Mouse (Mus musculus) Patski (cell line): ENCODE measurements around the gene Mmp25. TPM values are rescaled to one million over a fixed set of nuclear protein-coding genes. Genes with fewer than 3 reads are reported as not detected.

ENCODE experiments used
- ATAC-seq: fragments of 100-300 bp; one replicate; pipeline ENCODE4 v1.8.0; 2021
- CTCF ChIA-PET: fragments of 350-600 bp; sonication (Branson Sonifier 250); formaldehyde crosslinking; loops from one replicate; lab custom pipeline; 2022; ENCODE audit warnings: inconsistent platforms; lab: Charles Lee
- POLR2A ChIA-PET: fragments of 350-600 bp; sonication (Branson Sonifier 250); formaldehyde crosslinking; loops from one replicate; lab custom pipeline; 2022; ENCODE audit warnings: antibody characterized with exemption, inconsistent platforms; lab: Charles Lee
- DNase-seq: peaks from one replicate; pipeline ENCODE4 v3.0.0-alpha.2; 2011; ENCODE audit warnings: low read depth, low spot score
- H3K27me3 ChIP-seq: fragments of 371-371 bp; one replicate; pipeline ENCODE4 v1.5.1; 2021
- CTCF ChIP-seq: fragments of 100-300 bp; IDR thresholded peaks from one replicate; pipeline ENCODE4 v1.5.1; 2021
- in situ Hi-C: fragments of 300-500 bp; cut with MboI; formaldehyde crosslinking; loops from 3 replicates; pipeline ENCODE4 v1.11.1; 2018; ENCODE audit warnings: low pct_unique_long_range_greater_than_20kb, mixed read lengths
- polyA plus RNA-seq: library from polyadenylated mRNA; unstranded; gene quantifications from one replicate; pipeline ENCODE4 v1.2.3, GENCODE M21; 2021

Gene Mmp25
- polyA plus RNA-seq, 1 experiment from 2014 or later = not detected

DNA sequence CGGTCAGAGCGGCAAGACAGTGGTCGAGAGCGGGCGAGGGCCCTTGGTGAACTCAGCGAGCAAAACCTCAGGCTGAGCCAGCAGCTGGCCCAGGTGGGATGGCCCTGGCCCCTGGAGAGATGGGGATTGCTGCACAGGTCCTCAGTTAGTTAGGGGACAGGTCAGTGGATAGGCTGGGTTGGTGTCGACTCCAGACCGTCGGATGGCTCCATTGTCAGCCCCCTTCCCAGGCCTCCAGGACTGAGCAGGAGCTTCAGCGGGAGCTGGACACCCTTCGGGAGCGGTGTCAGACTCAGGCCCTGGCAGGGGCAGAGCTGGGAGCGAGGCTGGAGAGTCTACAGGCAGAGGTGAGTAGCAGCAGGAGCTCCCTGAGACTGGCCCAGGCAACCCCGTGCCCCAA lies 20.4 kb upstream of the Mmp25 start:
- ATAC-seq (no peak), DNase-seq (no peak)
- POLR2A ChIA-PET = interaction anchor here (1.4 kb wide), 1 partner anchor 9 kb away, joined by 4 read pairs; the partner anchor contains the start of gene Thoc6
- H3K27me3 ChIP-seq = no peaks in the 10 kb centered on the region
- CTCF ChIA-PET = interaction anchor here (1.5 to 3.7 kb wide), 2 partner anchors 35 to 41 kb away, joined by 4 to 16 read pairs; no protein-coding TSS in a partner anchor
- no peak for TF ChIP-seq CTCF
- in situ Hi-C loops = no loop called here

DNA sequence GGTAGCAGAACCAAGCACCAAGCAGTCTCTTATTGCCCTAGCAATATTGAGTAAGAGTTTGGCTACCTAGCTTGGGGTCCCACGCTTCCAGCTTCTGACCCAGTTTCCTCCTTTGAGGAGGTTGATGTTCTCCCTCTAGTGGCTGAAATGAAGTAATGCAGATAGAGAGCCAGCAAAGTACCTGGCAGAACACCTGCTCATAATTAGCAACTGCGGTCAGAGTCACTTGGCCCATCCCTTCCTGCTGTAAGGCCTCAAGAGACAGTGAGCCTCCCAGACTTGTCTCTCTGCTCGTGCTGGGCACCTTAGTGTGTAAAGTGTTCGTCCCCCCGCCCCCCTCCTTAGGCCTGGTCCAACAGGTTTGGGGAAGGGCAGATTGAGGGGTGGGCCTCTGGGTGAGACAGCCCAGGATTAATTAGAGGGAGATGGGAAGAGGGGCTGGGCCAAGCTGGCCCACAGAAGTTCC lies 19.5 kb upstream of the Mmp25 start:
- no peak for TF ChIP-seq CTCF
- no peaks in the 10 kb centered on the region for H3K27me3 ChIP-seq
- no peak for ATAC-seq
- in situ Hi-C loops = loop anchor here (5.0 kb wide), 1 partner anchor 38 kb away; no protein-coding TSS in a partner anchor
- POLR2A ChIA-PET = interaction anchor here (0.8 to 1.4 kb wide), 2 partner anchors 10 to 13 kb away, joined by 3 to 4 read pairs; partner anchors contain the start of gene Thoc6
- CTCF ChIA-PET = interaction anchor here (0.7 to 3.7 kb wide), 10 partner anchors 8 to 103 kb away, joined by 3 to 16 read pairs (median 3); no protein-coding TSS in a partner anchor
- no peak for DNase-seq

DNA sequence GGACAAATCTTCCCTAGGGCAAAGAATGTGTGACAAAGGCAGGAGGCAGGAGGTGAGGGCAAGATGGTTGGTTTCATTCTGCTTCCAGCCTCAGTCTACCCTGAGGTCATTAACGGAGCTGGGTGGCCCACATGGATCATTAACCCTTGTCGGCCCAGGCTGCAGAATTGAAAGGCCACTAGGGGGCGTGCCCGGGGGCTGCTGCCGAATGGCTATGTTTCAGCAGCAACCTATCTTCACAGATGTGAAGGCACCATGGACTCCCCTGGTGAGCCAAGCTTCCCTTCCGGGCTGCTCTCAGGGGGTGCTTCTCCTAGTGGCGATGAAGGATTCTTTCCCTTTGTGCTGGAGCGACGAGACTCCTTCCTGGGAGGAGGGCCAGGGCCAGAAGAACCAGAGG lies 16.4 kb upstream of the Mmp25 start:
- DNase-seq = no peak
- H3K27me3 ChIP-seq = no peaks in the 10 kb centered on the region
- POLR2A ChIA-PET = no interaction called here
- no peak for TF ChIP-seq CTCF
- CTCF ChIA-PET = interaction anchor here (1.2 to 3.4 kb wide), 5 partner anchors 10 to 45 kb away, joined by 3 to 12 read pairs (median 8); no protein-coding TSS in a partner anchor
- ATAC-seq = no peak
- in situ Hi-C loops = loop anchor here (5.0 kb wide), 1 partner anchor 41 kb away; no protein-coding TSS in a partner anchor

DNA sequence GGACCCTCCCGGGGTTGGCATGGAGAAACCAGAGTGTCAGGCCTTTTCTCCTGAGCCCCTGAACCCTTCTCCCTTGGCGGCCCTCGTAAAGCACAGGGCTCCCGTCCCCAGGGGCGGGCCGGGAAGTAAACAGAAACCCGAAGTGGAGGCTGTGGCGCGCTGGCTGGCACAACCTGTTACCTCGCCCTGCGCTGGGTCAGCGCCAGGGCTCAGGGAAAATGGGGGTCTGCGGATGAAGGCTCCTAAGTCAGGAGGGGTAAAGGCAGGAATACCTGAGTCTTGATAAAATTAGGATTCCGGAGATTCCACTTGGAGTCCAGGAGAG lies 15.8 kb upstream of the Mmp25 start:
- in situ Hi-C loops = loop anchor here (5.0 kb wide), 1 partner anchor 41 kb away; no protein-coding TSS in a partner anchor
- DNase-seq (no peak), ATAC-seq (no peak)
- ChIA-PET POLR2A (no interaction called here), CTCF (interaction anchor here (1.2 to 3.4 kb wide), 6 partner anchors 9 to 46 kb away, joined by 3 to 12 read pairs (median 6); no protein-coding TSS in a partner anchor)
- no peak for TF ChIP-seq CTCF
- no peaks in the 10 kb centered on the region for H3K27me3 ChIP-seq

DNA sequence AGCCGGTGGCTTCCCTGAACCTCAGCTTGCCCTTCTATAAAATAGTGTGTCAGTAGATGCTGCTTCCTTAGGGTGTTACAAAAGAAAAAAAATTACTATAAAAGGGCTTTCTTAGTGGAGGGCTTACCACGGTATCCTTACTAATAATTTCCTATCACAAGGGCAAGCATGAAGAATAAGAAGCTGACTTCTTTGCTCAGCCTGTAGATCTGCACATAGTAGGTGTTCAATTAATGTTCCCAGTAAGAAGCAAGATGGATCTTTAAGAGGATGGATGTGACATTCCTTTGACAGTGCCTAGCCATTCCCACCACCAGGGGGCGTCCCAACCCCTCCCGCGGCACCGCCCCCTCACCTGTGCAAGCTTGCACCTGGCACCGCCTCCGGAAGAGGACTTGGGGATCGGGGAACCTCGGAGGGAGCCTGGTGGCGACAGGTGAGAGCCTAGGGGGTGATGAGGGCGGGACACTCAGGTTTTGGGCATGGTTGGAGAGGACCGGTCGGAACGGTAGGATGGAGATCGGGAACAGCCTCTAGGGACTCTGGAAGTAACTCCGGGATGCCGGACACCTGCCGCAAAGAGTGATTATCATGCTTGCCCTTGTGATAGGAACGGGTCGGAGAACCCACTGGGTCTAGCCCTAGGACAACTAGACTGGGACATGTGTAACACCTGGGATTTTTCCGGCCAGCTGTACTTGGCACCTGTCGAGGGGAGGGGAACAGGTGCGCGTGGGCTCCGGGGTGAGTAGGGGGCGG lies 15.2 kb upstream of the Mmp25 start, which contains the start of gene Bicdl2:
Bicdl2 (plus strand) TSS at position 390 of the 759 bp plus-strand sequence.
- no peak for ATAC-seq
- no peak for DNase-seq
- in situ Hi-C loops = loop anchor here (5.0 kb wide), 1 partner anchor 42 kb away; no protein-coding TSS in a partner anchor

DNA sequence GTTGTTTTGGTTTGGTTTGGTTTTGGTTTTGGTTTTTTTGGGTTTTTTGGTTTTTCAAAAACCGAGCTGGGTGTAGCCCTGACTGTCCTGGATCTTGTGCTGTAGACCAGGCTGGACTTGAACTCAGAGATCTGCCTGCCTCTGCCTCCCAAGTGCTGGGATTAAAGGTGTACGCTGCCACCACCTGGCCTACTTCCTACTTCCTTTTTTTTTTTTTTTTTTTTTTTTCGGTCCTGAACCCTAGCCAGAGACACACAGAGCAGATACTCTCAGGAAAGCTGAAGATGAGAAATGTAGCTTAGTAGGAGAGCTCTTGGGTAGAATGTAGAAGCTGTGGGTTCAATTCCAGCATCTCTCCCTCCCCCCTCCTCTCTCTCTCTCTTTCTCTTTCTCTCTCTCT lies 13.4 kb upstream of the Mmp25 start:
- TF ChIP-seq CTCF = no peak
- ChIA-PET POLR2A (interaction anchor here (0.7 kb wide), 1 partner anchor 103 kb away, joined by 4 read pairs; no protein-coding TSS in a partner anchor), CTCF (interaction anchor here (0.7 to 2.0 kb wide), 6 partner anchors 11 to 90 kb away, joined by 3 to 9 read pairs (median 4); no protein-coding TSS in a partner anchor)
- no peak for ATAC-seq
- DNase-seq = no peak
- in situ Hi-C loops = no loop called here
- no peaks in the 10 kb centered on the region for H3K27me3 ChIP-seq

More for the DNA sequence above, 15.2 kb upstream of the Mmp25 start, which contains the start of gene Bicdl2:
- no peaks in the 10 kb centered on the region for H3K27me3 ChIP-seq
- no peak for TF ChIP-seq CTCF
- CTCF ChIA-PET = interaction anchor here (0.9 to 3.4 kb wide), 11 partner anchors 8 to 100 kb away, joined by 3 to 12 read pairs (median 3); no protein-coding TSS in a partner anchor
- POLR2A ChIA-PET = interaction anchor here (0.7 kb wide), 1 partner anchor 12 kb away, joined by 3 read pairs; no protein-coding TSS in a partner anchor

DNA sequence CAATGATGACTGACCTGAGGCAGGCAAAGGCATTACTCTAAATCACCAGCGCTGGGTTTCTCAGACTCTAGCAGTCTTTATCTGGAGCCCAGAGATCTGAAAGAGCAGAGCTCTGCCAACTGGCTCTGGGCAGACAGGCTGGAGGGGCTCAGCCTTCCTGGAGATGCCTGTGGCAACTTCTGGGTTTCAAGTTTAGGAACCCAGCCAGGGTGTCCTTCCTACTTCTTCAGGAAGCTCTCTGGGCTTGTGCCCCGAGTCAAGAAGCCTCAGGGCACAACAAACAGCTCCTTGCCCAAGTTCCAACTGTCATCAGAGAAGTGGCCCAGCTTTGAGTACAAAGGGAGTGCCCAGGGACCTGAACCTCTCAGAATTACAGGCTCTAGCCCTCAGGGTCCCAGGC lies 9.3 kb upstream of the Mmp25 start:
- CTCF ChIA-PET = no interaction called here
- ATAC-seq = no peak
- POLR2A ChIA-PET = no interaction called here
- in situ Hi-C loops = no loop called here
- H3K27me3 ChIP-seq = no peaks in the 10 kb centered on the region
- DNase-seq = no peak
- TF ChIP-seq CTCF = no peak

DNA sequence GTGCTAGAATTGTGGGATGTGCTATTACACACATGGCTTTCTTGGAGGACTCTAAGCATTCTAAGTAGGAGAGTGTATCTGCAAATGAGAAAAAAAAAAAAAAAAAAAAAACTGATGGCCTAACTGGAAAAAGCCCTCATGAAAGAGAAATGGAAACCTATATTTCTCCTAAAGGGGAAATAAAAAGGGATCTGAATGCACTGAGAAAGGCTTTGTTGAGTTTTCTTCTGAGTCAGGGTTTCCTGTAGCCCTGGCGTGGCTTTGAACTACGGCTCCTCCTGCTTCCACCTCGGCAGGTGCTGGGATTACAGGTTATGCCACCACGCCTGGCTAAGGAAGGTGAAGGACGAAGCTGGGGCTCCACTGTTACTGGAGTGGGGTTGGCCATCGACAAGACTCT lies 8.9 kb upstream of the Mmp25 start:
- DNase-seq (no peak), ATAC-seq (no peak)
- POLR2A ChIA-PET = interaction anchor here (1.1 kb wide), 1 partner anchor 47 kb away, joined by 3 read pairs; no protein-coding TSS in a partner anchor
- TF ChIP-seq CTCF = no peak
- in situ Hi-C loops = no loop called here
- CTCF ChIA-PET = interaction anchor here (1.1 kb wide), 1 partner anchor 87 kb away, joined by 3 read pairs; no protein-coding TSS in a partner anchor
- H3K27me3 ChIP-seq = no peaks in the 10 kb centered on the region

DNA sequence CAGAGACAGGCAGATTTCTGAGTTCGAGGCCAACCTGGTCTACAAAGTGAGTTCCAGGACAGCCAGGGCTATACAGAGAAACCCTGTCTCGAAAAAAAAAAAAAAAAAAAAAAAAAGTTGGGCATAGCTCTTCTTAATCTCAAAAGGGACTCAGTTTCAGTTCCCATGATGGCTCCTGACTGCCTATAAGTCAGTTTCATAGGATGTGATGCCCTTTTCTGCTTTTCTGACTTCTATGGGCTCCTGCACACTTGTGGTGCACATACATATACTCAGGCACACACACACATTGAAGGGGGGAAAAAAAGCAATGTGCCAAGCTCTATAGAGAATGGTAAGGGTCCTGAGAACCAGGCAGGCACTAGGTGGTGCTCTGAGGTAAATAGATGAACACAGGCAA lies 8.2 kb upstream of the Mmp25 start:
- no peaks in the 10 kb centered on the region for H3K27me3 ChIP-seq
- in situ Hi-C loops = no loop called here
- ChIA-PET POLR2A (interaction anchor here (1.1 kb wide), 1 partner anchor 47 kb away, joined by 3 read pairs; no protein-coding TSS in a partner anchor), CTCF (interaction anchor here (0.8 to 1.1 kb wide), 2 partner anchors 11 to 86 kb away, joined by 3 read pairs; no protein-coding TSS in a partner anchor)
- no peak for ATAC-seq
- no peak for TF ChIP-seq CTCF
- DNase-seq = no peak

DNA sequence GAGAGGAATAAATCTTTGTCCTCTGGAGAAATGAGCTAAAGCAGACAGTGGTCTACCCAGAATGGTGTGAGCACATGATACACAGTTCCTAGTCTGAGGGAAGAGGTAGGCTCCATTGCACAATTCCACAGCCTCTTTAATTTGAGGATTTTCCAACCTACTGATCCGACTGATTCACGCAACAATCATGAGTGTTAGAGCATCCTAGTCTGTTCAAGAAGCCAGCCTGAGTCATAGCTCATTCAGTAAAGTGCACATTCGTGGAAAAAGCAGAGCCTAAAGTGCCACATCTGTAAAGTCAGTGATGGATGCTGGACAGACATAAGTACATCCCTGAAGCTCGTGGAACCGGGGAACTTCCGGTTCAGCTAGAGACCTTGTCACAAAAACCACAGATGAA lies 6.3 kb upstream of the Mmp25 start:
- DNase-seq = peak; percentile 85
- peak; percentile 93 for ATAC-seq
- no peak for TF ChIP-seq CTCF
- ChIA-PET CTCF (interaction anchor here (0.9 to 1.9 kb wide), 5 partner anchors 9 to 55 kb away, joined by 3 to 12 read pairs (median 5); partner anchors contain the start of gene Bicdl2), POLR2A (interaction anchor here (1.5 kb wide), 1 partner anchor 25 kb away, joined by 3 read pairs; no protein-coding TSS in a partner anchor)
- in situ Hi-C loops = no loop called here
- H3K27me3 ChIP-seq = no peaks in the 10 kb centered on the region
